ENCODE assay signal across 11 mouse cellular contexts in the genomic region with DNA sequence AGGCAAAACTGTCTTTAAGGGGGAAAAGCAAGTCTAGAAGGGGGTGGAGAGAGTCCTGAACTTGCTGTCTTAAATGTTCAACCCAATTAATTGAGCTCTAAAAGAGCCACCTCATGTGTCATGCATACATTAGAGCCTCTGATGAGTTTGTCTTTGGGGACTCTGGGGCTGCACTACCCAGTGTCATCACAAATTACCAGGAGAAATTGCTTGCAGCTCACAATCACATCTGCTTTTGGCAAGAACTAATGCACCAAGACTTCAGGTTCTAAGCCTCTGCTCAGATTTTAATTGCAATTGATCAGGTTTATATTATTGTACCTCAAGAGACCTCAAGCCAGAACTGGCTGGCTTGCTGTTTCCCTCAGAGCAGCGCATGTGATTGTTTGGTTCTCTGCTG. TPM values are rescaled to one million over a fixed set of nuclear protein-coding genes. Genes with fewer than 3 reads are reported as not detected.
DNase-seq lines count a peak whose midpoint lies in the region; ATAC-seq and TF ChIP-seq lines count a peak whose summit lies in the region.
"Had no signal": no experiment of that assay in that cellular context is flagged by ENCODE, and none has a peak within 500 bp of the region (broad histone marks: within the 10 kb centered on the region; RNA-seq: fewer than 3 reads in every experiment).

No protein-coding gene starts in this region.

- WGBS in hindbrain, embryonic 12.5 days = 67% methylated on average over 1 of the region's 1 CpGs
- 51% methylated on average over 1 of the region's 1 CpGs for WGBS in hindbrain, embryonic 10.5 days

- no peaks in the 10 kb centered on the region for H3K27me3 ChIP-seq in hindbrain, embryonic 12.5 days
- no peaks in the 10 kb centered on the region for H3K27me3 ChIP-seq in hindbrain, embryonic 10.5 days (ENCODE audit: insufficient read depth, poor library complexity, severe bottlenecking)
- H3K27me3 ChIP-seq in myocyte (ENCODE audit: control insufficient read depth, insufficient read depth, insufficient read length) = no peaks in the 10 kb centered on the region

- no peaks in the 10 kb centered on the region for H3K9me3 ChIP-seq in hindbrain, embryonic 12.5 days (replicated peaks)
- H3K9me3 ChIP-seq in hindbrain, embryonic 10.5 days = no peaks in the 10 kb centered on the region

- H3K9ac ChIP-seq in hindbrain, embryonic 12.5 days = no peak overlapping the region

- no peaks in the 10 kb centered on the region for H3K4me1 ChIP-seq in hindbrain, embryonic 12.5 days
- 0 out of 2 replicates have a peak, but pooled peaks cover 11% of the 10 kb centered on the region for H3K4me1 ChIP-seq in hindbrain, embryonic 10.5 days (replicated peaks)

- peak; percentile 49 for DNase-seq in adrenal gland, adult 2 months
- no peak for DNase-seq in adrenal gland, postnatal 4 days (ENCODE audit: low spot score in 2 of 2)
- DNase-seq in hindbrain, embryonic 10.5 days (ENCODE audit: low spot score) = no peak
- peak; percentile 26 to 62 for DNase-seq in cerebellum, postnatal 36 days
- DNase-seq in natural killer cell, adult 2 months (ENCODE audit: low spot score in 2 of 2) = no peak
- no peak for DNase-seq in layer of hippocampus, postnatal 14 days (ENCODE audit: low spot score in 2 of 2)
- DNase-seq: kidney, adult 8-10 months; lung, postnatal 14 days had no signal

- H3K4me3 ChIP-seq in hindbrain, embryonic 12.5 days = no peak overlapping the region
- no peak overlapping the region for H3K4me3 ChIP-seq in hindbrain, embryonic 10.5 days
- no peak overlapping the region for H3K4me3 ChIP-seq in myocyte

- no peak for TF ChIP-seq POLR2A in myocyte (IDR thresholded peaks at IDR 0.05; ENCODE audit: insufficient read length, low read depth)

- H3K36me3 ChIP-seq in hindbrain, embryonic 12.5 days = no peaks in the 10 kb centered on the region
- no peaks in the 10 kb centered on the region for H3K36me3 ChIP-seq in hindbrain, embryonic 10.5 days
- H3K36me3 ChIP-seq in myocyte (ENCODE audit: control insufficient read depth, insufficient read depth) = no peaks in the 10 kb centered on the region

- no peak overlapping the region for H3K27ac ChIP-seq in hindbrain, embryonic 12.5 days
- H3K27ac ChIP-seq in hindbrain, embryonic 10.5 days = no peak overlapping the region

- no peaks in the 10 kb centered on the region for H3K79me2 ChIP-seq in myocyte (ENCODE audit: control insufficient read depth, insufficient read depth)

- H3K4me2 ChIP-seq in hindbrain, embryonic 12.5 days (replicated peaks) = peak overlapping the region; percentile 11; the same call in 1 of the 2 replicates
- peak overlapping the region; percentile 39 for H3K4me2 ChIP-seq in myocyte (ENCODE audit: low read depth)

- no peak overlapping the region for H3ac ChIP-seq in myocyte (ENCODE audit: control insufficient read depth, insufficient read length)

- no peak for ATAC-seq in hindbrain, embryonic 12.5 days (ENCODE audit: low FRiP score)
- ATAC-seq: Patski had no signal

TF ChIP-seq in myocyte, 11 proteins besides CTCF, POLR2A, EP300 and RAD21:
- no peak for TF ChIP-seq SRF (IDR thresholded peaks at IDR 0.05; ENCODE audit: control insufficient read depth, insufficient read length, low read depth)
- no peak for TF ChIP-seq TCF3 (IDR thresholded peaks at IDR 0.05; ENCODE audit: insufficient read length, low read depth)
- TF ChIP-seq USF1 (IDR thresholded peaks at IDR 0.05; ENCODE audit: low read depth) = no peak
- TF ChIP-seq MAX (IDR thresholded peaks at IDR 0.05; ENCODE audit: low read depth) = no peak
- no peak for TF ChIP-seq MYOD1 (IDR thresholded peaks at IDR 0.05; ENCODE audit: control insufficient read depth in 1 of 3, insufficient read length in 2 of 3, low read depth in 2 of 3)
- TF ChIP-seq E2F4 (IDR thresholded peaks at IDR 0.05; ENCODE audit: insufficient read depth) = no peak
- no peak for TF ChIP-seq TCF12 (IDR thresholded peaks at IDR 0.05; ENCODE audit: insufficient read depth, poor library complexity, severe bottlenecking)
- TF ChIP-seq CEBPB (IDR thresholded peaks at IDR 0.05; ENCODE audit: insufficient read depth, poor library complexity, severe bottlenecking) = no peak
TF ChIP-seq in myocyte: peak in this region for 0.

RNA-seq across cellular contexts. Expression of a gene that starts 4.1 kb away (rescaled TPM):
- 10 to 100 TPM; 62.0 to 64.9 TPM for total RNA-seq in adrenal gland, adult 2 months (2021)
- polyA plus RNA-seq in adrenal gland, adult 2 months (2012; rRNA removed) = 11.8 and 18.9 TPM in 2 replicates
- 10 to 100 TPM; 55.2 to 62.7 TPM for total RNA-seq in adrenal gland, postnatal 4 days (2021)
- 21.2 and 21.9 TPM in 2 replicates for polyA plus RNA-seq in hindbrain, embryonic 12.5 days (2016; fragmentation: Nextera tagmentation; extraction: Ambion mirVana)
- 10.2 and 15.0 TPM in 2 replicates for polyA plus RNA-seq in hindbrain, embryonic 10.5 days (2016; fragmentation: Nextera tagmentation; extraction: Ambion mirVana)
- polyA plus RNA-seq in myocyte (2012; fragmentation: generic; extraction: Trizol) = 4.4 TPM
- 10 to 100 TPM; 64.2 to 74.3 TPM for total RNA-seq in layer of hippocampus, postnatal 14 days (2021)

Comparison
In these comparisons a context has a peak if more than half of its experiments do, and no peak if none do; other contexts are left out.
1. DNase-seq: peak in adrenal gland, adult 2 months (single experiment) and cerebellum, postnatal 36 days (2 of 2); none in adrenal gland, postnatal 4 days (0 of 2), hindbrain, embryonic 10.5 days (single experiment), natural killer cell, adult 2 months (0 of 2) and layer of hippocampus, postnatal 14 days (0 of 2).